Mouse (Mus musculus): ENCODE results near the gene Cdh11. TPM values are rescaled to one million over a fixed set of nuclear protein-coding genes. Genes with fewer than 3 reads are reported as not detected.

Gene Cdh11
- under 1 TPM; 0.62 to 0.70 TPM for total RNA-seq (2023)

GRCm38 (mm10) chr8:102785592-102786416 lies at the start of gene Cdh11:
Gene Cdh11 (minus strand): TSS chr8:102785642.

Data from neutrophil, adult 83 days (primary cell).